Mouse (Mus musculus): Measurements from ENCODE around the gene Gm14137.

The Gm14137 gene

DNA sequence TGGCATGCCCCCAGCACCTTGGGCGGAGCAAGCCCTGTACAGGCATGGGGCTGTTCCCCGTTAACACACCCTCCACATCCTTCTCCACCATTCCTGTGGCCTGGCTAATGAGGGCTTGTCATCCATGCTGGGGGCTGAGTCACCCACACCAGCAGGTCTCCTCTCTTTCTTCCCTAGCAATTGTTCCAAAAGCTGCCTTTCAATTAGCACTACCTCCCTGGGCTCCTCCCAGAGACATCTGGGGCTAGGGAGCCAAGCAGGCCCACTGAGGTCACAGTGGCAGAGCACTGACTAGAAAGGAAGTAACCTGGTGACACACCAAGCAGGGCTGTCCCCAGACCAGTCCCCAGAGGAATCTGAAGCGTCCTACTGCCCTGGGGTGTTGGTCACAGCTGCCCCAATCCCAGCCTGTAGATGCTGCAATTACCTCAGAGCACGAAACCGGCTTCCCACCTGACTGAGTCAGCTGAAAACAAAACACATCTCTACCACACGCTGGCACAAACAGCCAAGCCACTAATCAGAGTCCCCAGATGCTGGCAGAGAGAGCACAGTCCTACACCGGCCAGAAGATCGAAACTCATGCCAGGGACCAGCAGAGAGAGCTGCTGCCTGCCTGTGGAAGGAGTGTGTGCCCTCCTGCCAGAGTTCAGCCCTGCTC, at the start of gene Gm14137:
Gene Gm14137, plus strand, starts transcription at position 519 of the 661 bp plus-strand sequence.
- peak; percentile 52 to 57 for DNase-seq

- DNase-seq: no peak
These were observed 37.9 kb upstream of the Gm14137 start for GRCm38 (mm10) chr2:119136346-119136898.

DNA sequence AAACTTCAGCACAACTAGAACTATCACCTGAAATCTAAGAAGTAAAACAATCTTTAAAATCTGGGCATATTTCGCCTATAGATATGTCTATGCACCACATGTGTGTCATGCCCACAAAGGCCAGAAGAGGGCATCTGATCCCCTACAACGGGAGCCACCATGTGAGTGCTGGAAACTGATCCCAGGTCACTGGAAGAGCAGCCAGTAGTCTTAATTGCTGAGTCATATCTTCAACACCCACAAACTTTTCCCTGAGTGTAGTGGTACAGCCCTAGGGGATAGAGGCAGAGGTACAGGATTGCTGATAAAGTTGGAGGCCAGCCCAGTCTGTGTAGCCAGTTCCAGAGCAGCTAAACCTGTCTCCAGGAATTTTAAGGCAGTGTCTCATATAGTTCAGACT, 29.1 kb upstream of the Gm14137 start:
- peak; percentile 30 to 41 for DNase-seq

DNA sequence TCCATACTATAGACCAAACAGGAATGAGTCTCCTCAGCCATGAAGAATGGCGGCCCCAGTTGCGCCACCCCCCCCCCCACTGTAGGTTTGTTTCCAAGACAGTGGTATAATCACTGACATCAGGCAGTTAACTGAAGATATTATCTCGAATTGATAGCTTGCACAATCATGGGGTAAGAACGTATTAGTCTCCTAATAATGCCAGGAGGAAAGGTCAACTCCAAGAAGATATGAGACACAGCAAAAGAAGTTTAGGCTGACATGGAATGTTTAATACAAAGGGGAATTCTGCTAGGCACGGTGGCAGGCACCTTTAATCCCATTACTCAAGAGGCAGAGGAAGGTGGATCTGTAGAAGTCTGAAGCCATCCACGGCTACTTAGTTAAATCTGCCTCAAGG, 27.9 kb upstream of the Gm14137 start:
- no peak for DNase-seq

- DNase-seq: no peak
These were observed 27.1 kb upstream of the Gm14137 start for GRCm38 (mm10) chr2:119147160-119147678.

DNA sequence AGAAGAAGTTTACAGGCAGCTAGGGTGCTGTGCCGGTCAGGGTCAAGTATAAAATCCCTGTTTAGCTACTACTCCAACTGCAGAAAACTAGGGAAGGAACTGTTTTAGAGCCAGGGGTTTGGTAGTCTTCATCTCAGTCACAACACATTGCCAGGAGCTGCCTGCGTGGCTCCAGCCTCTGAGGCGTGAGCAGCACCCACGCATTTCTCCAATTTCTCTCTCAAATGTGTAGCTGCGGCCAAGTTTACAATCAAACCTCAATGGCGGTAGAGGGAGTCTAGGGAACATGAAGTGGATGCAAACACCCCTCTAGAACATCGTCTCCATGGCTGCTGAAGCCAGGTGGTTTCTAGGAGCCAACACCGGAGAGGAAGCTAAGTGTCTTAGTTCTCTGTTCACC, 26.5 kb upstream of the Gm14137 start:
- DNase-seq: no peak

DNA sequence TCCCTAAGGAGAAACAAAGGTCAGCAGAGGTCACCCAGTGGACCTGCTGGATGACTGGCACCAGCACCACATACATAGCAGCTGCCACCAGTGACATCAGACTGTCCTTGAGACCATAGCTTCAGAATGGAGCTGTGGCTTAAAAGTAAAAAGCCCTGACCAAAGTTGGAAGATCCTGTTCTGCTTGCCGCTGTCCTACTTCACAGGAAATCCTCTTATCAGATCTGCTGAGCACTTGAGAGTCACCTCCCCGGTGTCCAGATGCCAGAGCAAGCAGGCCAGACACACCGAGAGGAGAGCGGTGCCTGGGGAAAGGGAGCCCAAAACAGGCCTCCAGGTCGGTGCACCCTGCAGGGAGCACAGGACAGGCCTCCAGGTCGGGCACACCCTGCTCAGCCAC, 22.1 kb upstream of the Gm14137 start:
- no peak for DNase-seq

- DNase-seq: no peak
These were observed 19.6 kb upstream of the Gm14137 start for GRCm38 (mm10) chr2:119154683-119155082.

GRCm38 (mm10) chr2:119155388-119155787, 18.9 kb upstream of the Gm14137 start:
- no peak for DNase-seq

DNA sequence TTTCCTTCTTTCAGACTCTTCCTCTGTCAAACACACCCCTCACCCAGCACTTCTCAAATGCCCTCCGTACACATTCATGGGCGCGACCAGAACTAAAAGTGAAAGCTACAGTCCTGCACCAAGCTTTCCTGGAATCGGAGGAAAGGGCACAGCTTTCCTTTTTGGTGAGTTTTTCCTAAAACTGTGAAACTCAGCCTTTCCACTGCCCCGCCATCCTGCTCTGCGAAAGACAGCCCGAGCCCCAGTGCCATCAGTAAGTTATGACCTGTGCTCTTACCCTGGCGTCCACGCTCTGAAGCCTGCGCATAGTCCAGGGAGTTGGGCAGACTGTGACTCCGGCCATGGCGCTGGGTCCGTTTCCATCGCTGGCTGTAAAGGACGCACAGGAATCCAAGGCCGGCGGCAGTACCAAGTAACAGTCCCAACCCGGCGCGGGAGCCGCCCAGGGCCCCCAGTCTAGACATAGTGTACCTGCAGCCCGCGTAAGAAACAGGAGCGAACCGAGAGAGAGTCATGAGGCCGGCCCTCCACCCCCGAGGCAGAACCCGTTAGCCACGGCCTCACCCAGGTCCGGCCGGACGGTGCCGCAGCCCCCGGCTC, 18.1 kb upstream of the Gm14137 start:
- no peak for DNase-seq

DNA sequence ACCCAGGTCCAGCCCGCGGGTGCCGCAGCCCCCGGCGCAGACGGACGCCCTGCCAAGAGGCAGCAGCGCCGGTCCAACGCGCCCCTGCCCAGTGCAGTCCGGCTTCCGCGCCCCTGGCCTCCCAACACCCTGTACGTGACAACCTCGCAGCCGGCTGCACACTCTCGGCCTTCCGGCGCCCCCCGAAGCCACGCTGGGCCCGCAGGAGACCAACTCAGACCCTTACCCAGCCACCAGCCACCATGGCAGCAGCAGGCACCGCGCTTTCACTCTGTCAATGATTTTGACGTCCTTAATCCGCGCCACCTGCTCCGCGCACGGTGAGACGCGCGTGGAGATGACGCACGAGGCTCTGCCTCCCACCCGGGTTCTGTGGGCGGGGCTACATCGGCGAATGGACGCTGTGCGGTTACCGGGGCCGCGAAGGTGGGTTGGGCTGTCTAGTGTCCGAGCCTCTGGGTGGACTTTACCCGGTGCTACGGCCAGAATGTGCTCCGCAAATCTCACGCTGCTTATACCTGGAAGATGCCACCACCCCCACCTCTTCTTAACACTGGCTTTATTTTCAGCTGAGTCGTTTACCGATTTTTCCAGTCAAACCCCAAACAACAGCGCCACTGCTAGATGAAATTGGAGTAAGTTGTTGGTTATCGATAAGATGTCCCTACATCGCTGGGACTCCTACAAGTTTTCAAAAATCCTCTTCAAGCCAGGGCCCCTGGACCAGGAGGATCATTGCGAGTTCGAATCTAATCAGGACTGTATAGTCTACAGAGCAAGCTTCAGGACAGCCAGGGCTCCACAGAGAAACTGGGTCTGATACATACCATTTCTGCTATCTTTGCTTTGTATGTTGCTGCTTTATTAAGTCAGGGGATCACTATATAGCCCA, 17.4 kb upstream of the Gm14137 start, which contains the start of gene Rmdn3:
Gene Rmdn3, minus strand, starts transcription at position 354 of the 892 bp plus-strand sequence.
- DNase-seq: peak; percentile 97

DNA sequence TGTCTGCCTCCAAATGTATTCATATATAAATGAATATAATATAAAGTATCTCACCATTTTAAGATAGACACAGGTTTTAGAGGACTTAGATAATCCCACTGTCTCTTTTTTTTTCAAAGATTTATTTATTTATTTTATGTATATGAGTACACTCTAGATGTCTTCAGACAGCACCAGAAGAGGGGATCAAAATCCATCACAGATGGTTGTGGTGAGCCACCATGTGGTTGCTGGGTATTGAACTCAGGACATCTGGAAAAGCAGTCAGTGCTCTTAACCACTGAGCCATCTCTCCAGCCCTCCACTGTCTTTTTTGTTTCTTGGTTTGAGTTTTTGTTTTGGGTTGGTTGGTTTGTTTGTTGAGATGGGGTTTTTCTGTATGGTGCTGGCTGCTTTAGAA, 16.5 kb upstream of the Gm14137 start:
- DNase-seq: no peak

GRCm38 (mm10) chr2:119161247-119161646, 13.1 kb upstream of the Gm14137 start:
- no peak for DNase-seq

GRCm38 (mm10) chr2:119163135-119163534, 11.2 kb upstream of the Gm14137 start:
- no peak for DNase-seq

DNA sequence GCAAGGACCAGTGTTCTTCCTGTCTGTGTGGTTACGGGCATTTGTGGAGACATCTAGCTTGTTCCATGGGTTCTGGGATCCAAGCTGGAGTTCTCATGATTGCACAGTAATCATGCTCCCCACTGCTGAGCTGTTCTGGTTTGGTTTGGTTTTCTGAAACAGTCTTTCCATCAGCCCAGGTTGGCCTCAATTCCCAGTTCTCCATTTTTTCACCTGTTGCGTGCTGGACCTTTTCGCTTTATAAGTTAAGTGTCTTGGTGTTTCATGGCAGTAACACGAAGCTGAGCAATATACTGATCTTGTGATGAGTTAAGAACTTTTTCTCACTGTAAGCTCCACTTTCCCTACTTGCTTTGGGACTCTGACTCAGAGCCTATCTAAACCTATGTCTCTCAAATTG, 10.3 kb upstream of the Gm14137 start:
- DNase-seq: no peak

DNA sequence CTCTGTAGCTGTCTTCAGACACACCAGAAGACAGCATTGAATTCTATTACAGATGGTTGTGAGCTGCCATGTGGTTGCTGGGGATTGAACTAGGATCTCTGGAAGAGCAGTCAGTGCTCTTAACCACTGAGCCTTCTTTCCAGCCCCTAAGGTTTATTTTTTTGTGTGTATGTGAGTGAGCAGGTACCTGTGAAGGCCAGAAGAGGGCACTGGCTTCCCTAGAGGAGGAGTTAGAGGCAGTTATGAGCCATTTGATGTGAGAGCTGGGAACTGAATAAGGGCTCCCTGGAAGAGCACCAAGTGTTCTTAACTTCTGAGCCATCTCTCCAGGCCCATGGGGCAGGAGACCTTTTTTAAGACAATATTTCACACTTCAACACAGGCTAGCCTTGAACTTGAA, 8.9 kb upstream of the Gm14137 start:
- no peak for DNase-seq

- peak; percentile 36 to 39 for DNase-seq
These were observed 7.1 kb upstream of the Gm14137 start, which contains the start of gene Gchfr for GRCm38 (mm10) chr2:119166901-119167865. TSS of gene Gchfr (plus strand) at chr2:119167773.

DNA sequence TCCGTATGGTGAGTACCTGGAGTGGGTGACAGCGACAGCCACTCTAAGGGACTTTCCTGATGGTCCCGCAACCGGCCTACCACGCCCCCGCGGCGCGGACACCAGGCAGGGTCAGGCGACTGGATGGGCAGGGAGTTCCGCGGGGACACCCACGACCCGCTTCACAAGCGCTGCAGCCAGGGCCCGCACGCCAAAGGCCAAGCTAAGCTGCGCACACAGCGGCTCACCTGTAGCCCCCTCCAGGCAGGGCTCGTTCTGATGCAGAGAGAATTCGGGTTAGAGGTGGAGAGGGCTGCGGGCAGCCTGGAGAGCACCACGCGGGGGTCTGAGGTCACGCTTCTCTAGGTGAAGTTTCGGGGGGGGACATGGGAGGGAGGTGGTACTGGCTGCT, 6.4 kb upstream of the Gm14137 start:
- DNase-seq: no peak

GRCm38 (mm10) chr2:119170282-119170681, 4.0 kb upstream of the Gm14137 start:
- DNase-seq: no peak

GRCm38 (mm10) chr2:119171574-119171973, 2.7 kb upstream of the Gm14137 start:
- no peak for DNase-seq

- DNase-seq: no peak
These were observed 1.9 kb upstream of the Gm14137 start for GRCm38 (mm10) chr2:119172446-119172845.

Measured in B cell, adult 2 months (primary cell).